Mouse (Mus musculus) liver, adult 2 months (tissue): ENCODE measurements around the gene Acss2. TPM values are rescaled to one million over a fixed set of nuclear protein-coding genes. Genes with fewer than 3 reads are reported as not detected.
A peak's percentile ranks its signal among the peaks of the same experiment; 100 is the strongest.

Experiments
- DNase-seq: peaks from one replicate; pipeline ENCODE4 v3.0.0-alpha.2; 2011; ENCODE audit warnings: low read depth, low spot score; ENCODE audit errors: extremely low read depth
- H3K27ac ChIP-seq: fragments of 200-500 bp; replicated peaks from 2 replicates; pipeline ENCODE4 v1.5.1; 2012; ENCODE audit warnings: low read depth, mild to moderate bottlenecking, control low read depth, inconsistent platforms, low read length; ENCODE audit not compliant: insufficient read depth
- H3K27me3 ChIP-seq: fragments of 200-500 bp; 2 replicates; pipeline ENCODE4 v1.6.1; 2012; ENCODE audit warnings: mild to moderate bottlenecking, moderate library complexity, low read length, inconsistent platforms; ENCODE audit not compliant: control insufficient read depth, insufficient read depth
- H3K36me3 ChIP-seq: fragments of 200-500 bp; 2 replicates; pipeline ENCODE4 v1.6.1; 2012; ENCODE audit warnings: low read length, inconsistent platforms; ENCODE audit not compliant: control insufficient read depth, insufficient read depth
- H3K4me1 ChIP-seq: fragments of 200-500 bp; 2 replicates; pipeline ENCODE4 v1.6.1; 2011; ENCODE audit warnings: low read length; ENCODE audit not compliant: control insufficient read depth, insufficient read depth
- H3K4me3 ChIP-seq: fragments of 200-500 bp; 2 replicates; pipeline ENCODE4 v1.5.1; 2011; ENCODE audit warnings: low read depth, mild to moderate bottlenecking, control low read depth, low read length, moderate library complexity; ENCODE audit not compliant: insufficient read depth
- H3K79me2 ChIP-seq: fragments of 200-500 bp; 2 replicates; pipeline ENCODE4 v1.6.1; 2012; ENCODE audit warnings: inconsistent platforms, mild to moderate bottlenecking, low read length, moderate library complexity; ENCODE audit not compliant: control insufficient read depth, insufficient read depth
- H3K9ac ChIP-seq: fragments of 200-500 bp; 2 replicates; pipeline ENCODE4 v1.6.1; 2012; ENCODE audit warnings: low read depth, mild to moderate bottlenecking, control low read depth, inconsistent platforms, low read length
- CTCF ChIP-seq: fragments of 200-500 bp; IDR thresholded peaks from 2 replicates; pipeline ENCODE4 v1.5.1; 2011; ENCODE audit warnings: low read depth, low read length, control low read depth
- POLR2A ChIP-seq: fragments of 200-500 bp; IDR thresholded peaks from 2 replicates; pipeline ENCODE4 v1.6.1; 2011; ENCODE audit warnings: low read length, control low read depth; ENCODE audit not compliant: insufficient read depth; ENCODE audit errors: extremely low read depth
- WGBS: fragments of 180-500 bp; shearing (Covaris S2); methylation state at CpG from one replicate; pipeline ENCODE4 v1.1.7; 2018; 5-methylcytosine and 5-hydroxymethylcytosine counted together
- polyA plus RNA-seq: library from polyadenylated mRNA; depleted of rRNA; stranded (reverse); fragments of >200 nt; gene quantifications from 2 replicates; pipeline ENCODE4 v1.2.3, GENCODE M21; 2012
- total RNA-seq: library from RNA; depleted of rRNA; stranded (reverse); fragments of >200 nt; gene quantifications from 2 replicates; pipeline ENCODE4 v1.2.3, GENCODE M21; 2014

The Acss2 gene
- total and polyA plus RNA-seq, 2 experiments: 248 to 297 TPM

DNA sequence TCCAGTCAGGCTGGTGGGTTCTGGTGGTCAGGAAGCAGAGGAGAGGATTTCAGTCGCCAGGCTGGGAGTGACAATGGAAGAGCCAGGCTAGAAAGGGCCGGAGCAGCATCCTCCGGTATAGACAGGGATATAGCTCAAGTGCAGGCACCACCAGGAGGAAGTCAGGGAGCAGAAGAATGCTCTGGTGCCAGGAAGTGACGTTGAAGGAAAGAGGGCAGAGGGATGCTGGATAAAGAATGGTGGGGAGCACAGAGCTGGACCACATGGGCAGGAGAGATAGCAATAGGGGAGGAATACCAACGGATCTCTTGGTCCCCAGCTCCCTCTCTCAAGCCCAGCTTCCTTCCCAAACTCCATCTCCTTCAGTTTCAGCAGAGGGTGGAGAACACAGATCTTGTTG is 4.2 kb upstream of the Acss2 start:
- H3K27ac ChIP-seq: no peak overlapping the region
- WGBS: 59% methylated on average over 5 of the region's 5 CpGs
- H3K79me2 ChIP-seq: no peaks in the 10 kb centered on the region
- H3K4me3 ChIP-seq: no peak overlapping the region
- H3K27me3 ChIP-seq: no peaks in the 10 kb centered on the region
- peaks cover 3% of the 10 kb centered on the region; the same call in 1 of the 2 replicates for H3K4me1 ChIP-seq
- DNase-seq: no peak
- no peak for TF ChIP-seq CTCF
- no peaks in the 10 kb centered on the region for H3K36me3 ChIP-seq
- no peak overlapping the region for H3K9ac ChIP-seq

DNA sequence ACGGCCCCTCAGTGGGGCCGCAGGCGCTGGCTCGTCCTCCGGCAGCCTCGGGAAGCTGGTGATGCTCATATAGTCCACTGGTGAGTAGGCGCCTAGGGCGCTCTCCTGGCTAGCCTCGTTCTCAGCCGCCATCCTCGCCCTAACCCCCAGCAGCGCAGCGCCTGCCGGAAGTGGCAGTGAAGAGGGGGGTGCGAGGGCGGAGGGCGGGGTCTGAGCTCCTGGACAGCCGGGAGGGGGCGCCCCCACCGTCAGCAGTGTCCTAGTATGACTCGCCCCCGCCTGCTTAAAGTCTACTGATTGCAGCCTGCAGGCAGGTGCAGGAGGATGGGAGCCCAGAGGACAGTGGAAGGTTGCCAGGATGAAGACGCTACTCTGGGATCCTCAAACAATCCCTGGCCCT is 3.1 kb upstream of the Acss2 start:
- H3K79me2 ChIP-seq: no peaks in the 10 kb centered on the region
- peak overlapping the region; percentile 41 for H3K4me3 ChIP-seq
- no peaks in the 10 kb centered on the region for H3K27me3 ChIP-seq
- DNase-seq: no peak
- H3K9ac ChIP-seq: no peak overlapping the region
- H3K4me1 ChIP-seq: peaks cover 6% of the 10 kb centered on the region; the same call in 1 of the 2 replicates
- H3K36me3 ChIP-seq: no peaks in the 10 kb centered on the region
- no peak overlapping the region for H3K27ac ChIP-seq
- TF ChIP-seq CTCF (peak; percentile 13; the same call in 1 of the 2 replicates), POLR2A (no peak)
- WGBS: 8% methylated on average over 23 of the region's 23 CpGs

DNA sequence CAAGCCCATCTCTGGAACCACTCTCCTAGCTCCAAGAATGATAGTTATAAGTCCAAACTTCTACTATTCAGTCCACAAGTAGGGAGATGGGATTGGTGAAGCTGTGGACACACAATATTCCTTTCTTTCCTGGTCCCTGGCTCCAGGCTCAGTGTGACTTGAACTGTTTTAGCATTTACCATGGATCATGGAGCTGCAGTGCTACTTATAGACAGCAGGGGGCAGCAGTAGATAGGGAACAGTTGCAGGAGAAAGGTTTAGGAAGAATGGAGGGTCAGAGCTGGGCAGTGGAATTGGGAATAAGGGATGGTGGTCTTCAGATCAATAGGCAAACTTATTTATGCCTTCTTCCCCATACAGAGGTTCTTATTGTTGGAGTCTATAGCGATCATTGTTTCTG is 1.8 kb upstream of the Acss2 start:
- Histone ChIP-seq H3K79me2 (no peaks in the 10 kb centered on the region), H3K4me3 (no peak overlapping the region), H3K36me3 (no peaks in the 10 kb centered on the region), H3K4me1 (peaks cover 11% of the 10 kb centered on the region; the same call in 1 of the 2 replicates), H3K27me3 (no peaks in the 10 kb centered on the region), H3K27ac (no peak overlapping the region), H3K9ac (no peak overlapping the region)
- DNase-seq: peak; percentile 57
- TF ChIP-seq CTCF (peak; percentile 61), POLR2A (no peak)
- 13% methylated on average over 1 of the region's 1 CpGs for WGBS

DNA sequence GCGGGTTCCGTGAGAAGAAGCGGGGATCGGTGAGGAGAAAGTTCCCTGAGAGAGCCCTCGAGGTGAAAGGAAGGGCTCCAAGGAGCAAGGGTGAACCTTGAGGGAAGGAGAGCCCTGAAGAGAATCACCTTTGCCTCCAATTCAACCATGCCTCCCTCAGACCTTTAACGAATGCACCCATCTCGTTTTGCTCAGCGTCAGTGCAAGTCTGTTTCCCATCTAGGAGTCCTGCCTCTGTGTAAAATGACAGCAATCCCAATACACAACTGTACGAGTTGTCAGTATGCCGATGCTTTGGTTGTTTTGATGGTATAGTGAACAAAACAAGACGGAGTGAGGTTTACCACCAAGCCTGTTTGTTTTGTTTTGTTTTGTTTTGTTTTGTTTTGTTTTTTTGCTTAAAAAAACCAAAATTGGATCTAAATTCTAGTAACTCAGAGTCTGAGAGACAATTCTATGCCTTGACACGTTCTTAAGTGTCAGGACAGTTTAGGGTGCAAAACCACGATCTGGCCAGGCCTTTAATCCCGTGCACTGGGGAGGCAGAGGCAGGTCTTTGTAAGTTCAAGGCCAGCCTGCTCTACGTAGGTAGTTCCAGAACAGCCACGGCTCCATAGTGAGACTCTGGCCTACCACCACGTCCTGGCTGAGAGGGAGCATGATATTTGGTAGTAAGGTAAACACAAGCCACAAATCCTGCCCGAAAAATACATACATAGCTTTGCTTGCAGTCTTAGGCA is 953 bp downstream of the Acss2 start:
- DNase-seq: peak; percentile 76
- TF ChIP-seq CTCF (no peak), POLR2A (no peak)
- Histone ChIP-seq H3K36me3 (peaks cover 10% of the 10 kb centered on the region), H3K79me2 (peaks cover 3% of the 10 kb centered on the region; the same call in 1 of the 2 replicates), H3K9ac (peak overlapping the region; percentile 80), H3K4me3 (peak overlapping the region; percentile 73), H3K4me1 (peaks cover 13% of the 10 kb centered on the region; the same call in 1 of the 2 replicates), H3K27ac (peak overlapping the region; percentile 89), H3K27me3 (no peaks in the 10 kb centered on the region)
- 10% methylated on average over 18 of the region's 18 CpGs for WGBS

DNA sequence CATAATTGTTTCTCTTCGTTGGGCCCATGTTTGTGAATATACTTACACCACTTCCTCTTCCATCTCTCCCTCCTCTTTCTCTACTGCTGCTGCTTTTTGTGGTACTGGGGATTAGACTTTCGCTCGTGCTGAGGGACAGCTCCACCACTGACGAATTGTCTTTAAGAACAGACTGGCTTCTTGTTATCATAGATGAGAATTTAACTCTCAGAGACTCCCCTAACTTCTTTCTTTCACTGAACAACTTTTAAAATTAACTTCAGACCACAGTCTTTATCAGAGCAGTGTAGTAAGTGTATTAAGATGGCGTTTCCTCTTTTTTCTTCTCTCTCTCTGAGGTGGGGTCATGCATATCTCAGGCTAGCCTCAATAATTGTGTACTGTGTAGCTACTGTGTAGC is 6.0 kb downstream of the Acss2 start:
- Histone ChIP-seq H3K4me1 (peaks cover 13% of the 10 kb centered on the region), H3K9ac (no peak overlapping the region), H3K36me3 (peaks cover 25% of the 10 kb centered on the region), H3K27me3 (no peaks in the 10 kb centered on the region), H3K79me2 (peaks cover 3% of the 10 kb centered on the region; the same call in 1 of the 2 replicates), H3K27ac (no peak overlapping the region), H3K4me3 (no peak overlapping the region)
- DNase-seq: no peak
- WGBS: 84% methylated on average over 5 of the region's 5 CpGs
- TF ChIP-seq POLR2A: no peak
- TF ChIP-seq CTCF: no peak

DNA sequence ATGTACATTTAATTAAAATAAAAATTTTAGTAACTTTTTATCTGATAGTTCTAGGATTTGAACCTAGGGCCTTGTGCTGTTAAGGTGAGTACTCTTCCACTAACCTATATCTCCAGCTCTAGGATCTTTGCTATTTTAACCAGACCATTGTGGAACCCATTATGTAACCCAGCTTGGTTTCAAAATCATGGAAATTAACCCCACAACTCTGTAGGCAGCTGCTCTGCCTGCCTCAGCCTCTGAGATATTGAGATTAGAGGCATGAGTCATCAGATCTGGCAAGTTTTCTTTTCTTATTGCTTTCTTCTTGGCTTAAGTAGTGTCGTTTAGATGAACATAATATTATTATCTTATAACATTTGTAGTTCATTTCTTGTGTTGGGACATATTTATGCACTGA is 6.6 kb downstream of the Acss2 start:
- 56% methylated on average over 1 of the region's 1 CpGs for WGBS
- Histone ChIP-seq H3K79me2 (peaks cover 3% of the 10 kb centered on the region; the same call in 1 of the 2 replicates), H3K36me3 (peaks cover 29% of the 10 kb centered on the region), H3K4me1 (peaks cover 10% of the 10 kb centered on the region), H3K27ac (no peak overlapping the region), H3K9ac (no peak overlapping the region), H3K27me3 (no peaks in the 10 kb centered on the region), H3K4me3 (no peak overlapping the region)
- DNase-seq: no peak
- TF ChIP-seq POLR2A (no peak), CTCF (no peak)
